Mouse (Mus musculus): ENCODE measurements around the gene Dpp3. TPM values are rescaled to one million over a fixed set of nuclear protein-coding genes. Genes with fewer than 3 reads are reported as not detected.
"Not testable (repeated sequence)": the region's sequence is repeated elsewhere in the genome, so short reads cannot be mapped to it uniquely, and the experiment has no call there.

Dpp3 gene
- total and polyA plus RNA-seq, 3 experiments, result 58.7 to 82.7 TPM; not detected in 1

DNA sequence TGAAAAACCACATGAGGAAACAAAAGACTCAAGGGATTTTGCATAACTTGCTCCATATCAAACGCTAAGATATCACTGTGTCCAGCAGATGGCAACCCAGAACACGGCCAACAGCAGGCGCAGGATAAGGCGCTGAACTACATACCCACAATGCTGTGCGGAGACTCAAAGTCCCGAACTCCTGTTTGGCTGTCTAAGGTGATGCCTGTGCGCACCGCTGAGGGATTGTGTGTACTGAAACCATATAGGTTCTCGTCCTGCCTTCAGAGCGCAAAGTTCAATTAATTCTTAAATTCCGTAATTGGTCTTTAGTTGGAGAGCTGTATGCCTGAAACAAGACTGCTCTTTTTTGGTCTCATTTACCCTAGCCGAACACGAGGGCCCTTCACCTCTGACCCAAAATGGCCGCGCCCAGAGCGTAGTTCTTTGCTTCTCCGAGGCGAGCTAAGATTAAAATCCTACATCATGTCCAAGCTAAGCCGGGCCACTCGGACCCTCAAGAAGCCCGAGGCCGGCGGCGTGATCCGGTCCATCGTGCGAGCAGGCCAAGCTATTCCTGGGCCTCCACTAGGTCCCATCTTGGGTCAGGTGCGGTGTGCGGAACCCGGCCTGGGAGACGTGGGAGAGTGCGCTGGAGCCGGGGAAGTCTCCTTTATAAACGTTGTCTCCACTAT is 34.0 kb upstream of the Dpp3 start, which contains the start of gene Mrpl11 (continued):
- TF ChIP-seq POLR2AphosphoS2 (IDR thresholded peaks at IDR 0.05; ENCODE audit: low read length) (no peak), TAL1 (IDR thresholded peaks at IDR 0.05; ENCODE audit: low read length) (peak; percentile 45), BHLHE40 (IDR thresholded peaks at IDR 0.05; ENCODE audit: borderline replicate concordance, low read depth, low read length) (no peak), MYB (IDR thresholded peaks at IDR 0.05; ENCODE audit: low read depth, low read length) (no peak)

- H3K36me3 ChIP-seq (ENCODE audit: control insufficient read depth in 1 of 2, insufficient read depth in 2 of 2, low read length in 2 of 2); H3K9me3 ChIP-seq (replicated peaks; ENCODE audit: insufficient read depth, low read length); H3K4me3 ChIP-seq (ENCODE audit: control insufficient read depth in 1 of 2, insufficient read depth in 1 of 2, low read depth in 2 of 2, low read length in 2 of 2); H3K79me2 ChIP-seq (ENCODE audit: control insufficient read depth, insufficient read depth, low read length, poor library complexity); H3K4me1 ChIP-seq (ENCODE audit: control insufficient read depth in 1 of 2, insufficient read depth in 2 of 2, low read length in 2 of 2); H3K9ac ChIP-seq (ENCODE audit: control insufficient read depth, low read depth, low read length, poor library complexity, severe bottlenecking); H3K27ac ChIP-seq (ENCODE audit: control insufficient read depth, low read depth, low read length); DNase-seq (ENCODE audit: low read depth, low spot score): not testable (repeated sequence)
- peaks cover 2 to 15% of the 10 kb centered on the region in 2 experiments for H3K27me3 ChIP-seq (ENCODE audit: control insufficient read depth in 1 of 2, insufficient read depth in 2 of 2, low read length in 2 of 2)
Observed at GRCm38 (mm10) chr19:4948641-4949040, 20.6 kb upstream of the Dpp3 start.

- Histone ChIP-seq H3K79me2 (ENCODE audit: control insufficient read depth, insufficient read depth, low read length, poor library complexity) (no peaks in the 10 kb centered on the region), H3K4me3 (ENCODE audit: control insufficient read depth in 1 of 2, insufficient read depth in 1 of 2, low read depth in 2 of 2, low read length in 2 of 2) (no peak overlapping the region), H3K27me3 (ENCODE audit: control insufficient read depth in 1 of 2, insufficient read depth in 2 of 2, low read length in 2 of 2) (peaks cover 5 to 12% of the 10 kb centered on the region in 2 experiments), H3K27ac (ENCODE audit: control insufficient read depth, low read depth, low read length) (no peak overlapping the region), H3K9ac (ENCODE audit: control insufficient read depth, low read depth, low read length, poor library complexity, severe bottlenecking) (no peak overlapping the region), H3K4me1 (ENCODE audit: control insufficient read depth in 1 of 2, insufficient read depth in 2 of 2, low read length in 2 of 2) (no peaks in the 10 kb centered on the region; a peak in 1 of 4 replicates), H3K9me3 (replicated peaks; ENCODE audit: insufficient read depth, low read length) (no peaks in the 10 kb centered on the region), H3K36me3 (ENCODE audit: control insufficient read depth in 1 of 2, insufficient read depth in 2 of 2, low read length in 2 of 2) (no peaks in the 10 kb centered on the region)
- no peak for TF ChIP-seq MEF2A (IDR thresholded peaks at IDR 0.05; ENCODE audit: extremely low read depth, insufficient replicate concordance, low read depth, low read length, poor library complexity, severe bottlenecking)
- TF ChIP-seq MAFK (IDR thresholded peaks at IDR 0.05; ENCODE audit: borderline replicate concordance, low read depth, low read length), result no peak
- no peak for TF ChIP-seq USF1 (IDR thresholded peaks at IDR 0.05; ENCODE audit: low read depth, low read length)
- no peak for TF ChIP-seq MAX (IDR thresholded peaks at IDR 0.05; ENCODE audit: low read length)
- TF ChIP-seq POLR2A (IDR thresholded peaks at IDR 0.05; ENCODE audit: control insufficient read depth in 1 of 2, insufficient read depth in 1 of 2, low read depth in 1 of 2, low read length in 2 of 2, poor library complexity in 1 of 2), result no peak
- TF ChIP-seq HCFC1 (IDR thresholded peaks at IDR 0.05; ENCODE audit: low read depth, low read length), result no peak
- no peak for TF ChIP-seq TAL1 (IDR thresholded peaks at IDR 0.05; ENCODE audit: low read length)
- no peak for TF ChIP-seq JUND (IDR thresholded peaks at IDR 0.05; ENCODE audit: low read depth, low read length)
- no peak for TF ChIP-seq SIN3A (IDR thresholded peaks at IDR 0.05; ENCODE audit: low read length)
- no peak for TF ChIP-seq ELF1 (IDR thresholded peaks at IDR 0.05; ENCODE audit: low read depth, low read length)
- TF ChIP-seq SMC3 (IDR thresholded peaks at IDR 0.05; ENCODE audit: low read depth, low read length), result no peak
- DNase-seq (ENCODE audit: low read depth, low spot score), result no peak
Observed at GRCm38 (mm10) chr19:4945540-4945939, 17.5 kb upstream of the Dpp3 start.

All from MEL (cell line).